Mouse (Mus musculus) bone marrow macrophage, adult 2 months (primary cell): ENCODE results near the gene Vwde. TPM values are rescaled to one million over a fixed set of nuclear protein-coding genes. Genes with fewer than 3 reads are reported as not detected.

Experiments
- H3K27ac ChIP-seq: 2 replicates; pipeline ENCODE4 v1.5.1; 2012; ENCODE audit warnings: low read depth, low read length; ENCODE audit not compliant: insufficient read depth
- H3K4me1 ChIP-seq: 2 replicates; pipeline ENCODE4 v1.6.1; 2012; ENCODE audit warnings: low read length; ENCODE audit not compliant: control insufficient read depth, insufficient read depth
- H3K4me3 ChIP-seq: 2 replicates; pipeline ENCODE4 v1.5.1; 2012; ENCODE audit warnings: mild to moderate bottlenecking, low read length, moderate library complexity; ENCODE audit not compliant: insufficient read depth
- CTCF ChIP-seq: IDR thresholded peaks from 2 replicates; pipeline ENCODE4 v1.5.1; 2012; ENCODE audit warnings: low read depth, mild to moderate bottlenecking, low read length, moderate library complexity
- POLR2A ChIP-seq: IDR thresholded peaks from 2 replicates; pipeline ENCODE4 v1.6.1; 2012; ENCODE audit warnings: mild to moderate bottlenecking, low read depth, low read length, borderline replicate concordance
- polyA plus RNA-seq: library from polyadenylated mRNA; stranded (reverse); fragments of >200 nt; gene quantifications from 2 replicates; pipeline ENCODE4 v1.2.4, GENCODE M21; 2012; ENCODE audit not compliant: missing spikeins, insufficient read depth, insufficient read length

Vwde gene
- polyA plus RNA-seq, 1 experiment = 0.11 TPM

DNA sequence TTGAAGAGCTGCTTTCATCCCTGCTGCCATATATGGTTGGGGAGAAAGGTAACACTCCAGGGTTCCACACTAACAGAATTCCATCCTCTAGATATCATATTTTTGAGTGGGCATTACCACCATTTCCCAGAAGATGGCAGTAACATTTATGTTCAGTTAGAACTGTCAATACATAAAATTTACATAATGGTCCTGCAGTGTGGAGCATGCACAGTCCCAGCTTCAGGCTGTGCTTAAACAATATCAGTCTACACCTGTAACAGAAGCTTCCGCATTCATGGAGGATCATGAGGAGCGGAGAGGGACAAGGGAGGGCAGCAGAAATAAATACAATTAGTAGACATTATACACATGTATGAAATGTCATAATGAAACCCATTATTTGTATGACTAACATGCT lies 65.3 kb downstream of the Vwde start:
- TF ChIP-seq CTCF (no peak), POLR2A (no peak)
- no peak overlapping the region for H3K4me3 ChIP-seq
- H3K27ac ChIP-seq = no peak overlapping the region
- no peaks in the 10 kb centered on the region for H3K4me1 ChIP-seq

DNA sequence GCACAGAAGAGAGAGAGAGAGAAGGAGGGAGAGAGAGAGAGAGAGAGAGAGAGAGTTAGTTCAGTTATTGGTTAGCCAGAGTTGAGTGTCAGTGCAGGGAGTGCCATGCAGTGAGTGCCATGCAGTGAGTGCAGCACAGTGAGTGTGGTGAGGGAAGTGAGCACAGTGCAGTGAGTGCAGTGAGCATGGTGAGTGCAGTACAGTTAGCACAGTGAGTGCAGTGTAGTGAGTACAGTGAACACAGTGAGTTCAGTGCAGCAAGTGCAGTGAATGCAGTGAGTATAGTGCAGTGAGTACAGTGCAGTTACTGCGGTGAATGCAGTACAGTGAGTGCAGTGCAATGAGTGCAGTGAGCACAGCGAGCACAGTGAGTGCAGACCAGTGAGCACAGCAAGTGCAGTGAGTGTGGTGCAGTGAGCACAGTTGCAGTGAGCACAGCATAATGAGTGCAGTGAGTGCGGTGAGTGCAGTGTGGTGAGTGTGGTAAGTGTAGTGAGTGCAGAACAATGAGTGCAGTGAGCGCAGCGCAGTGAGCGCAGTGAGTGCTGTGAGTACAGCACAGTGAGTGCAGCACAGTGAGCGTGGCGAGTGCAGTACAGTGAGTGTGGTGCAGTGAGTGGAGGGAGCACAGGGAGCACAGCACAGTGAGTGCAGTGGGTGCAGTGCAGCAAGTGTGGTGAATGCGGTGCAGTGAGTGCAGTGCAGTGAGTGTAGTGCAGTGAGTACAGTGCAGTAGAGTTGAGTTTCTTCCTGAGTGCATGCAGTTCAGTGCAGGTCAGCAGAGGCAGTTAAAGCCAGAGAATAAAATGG lies 70.7 kb downstream of the Vwde start:
- Histone ChIP-seq H3K4me3 (no peak overlapping the region), H3K27ac (no peak overlapping the region), H3K4me1 (no peaks in the 10 kb centered on the region)
- TF ChIP-seq CTCF (no peak), POLR2A (no peak)

DNA sequence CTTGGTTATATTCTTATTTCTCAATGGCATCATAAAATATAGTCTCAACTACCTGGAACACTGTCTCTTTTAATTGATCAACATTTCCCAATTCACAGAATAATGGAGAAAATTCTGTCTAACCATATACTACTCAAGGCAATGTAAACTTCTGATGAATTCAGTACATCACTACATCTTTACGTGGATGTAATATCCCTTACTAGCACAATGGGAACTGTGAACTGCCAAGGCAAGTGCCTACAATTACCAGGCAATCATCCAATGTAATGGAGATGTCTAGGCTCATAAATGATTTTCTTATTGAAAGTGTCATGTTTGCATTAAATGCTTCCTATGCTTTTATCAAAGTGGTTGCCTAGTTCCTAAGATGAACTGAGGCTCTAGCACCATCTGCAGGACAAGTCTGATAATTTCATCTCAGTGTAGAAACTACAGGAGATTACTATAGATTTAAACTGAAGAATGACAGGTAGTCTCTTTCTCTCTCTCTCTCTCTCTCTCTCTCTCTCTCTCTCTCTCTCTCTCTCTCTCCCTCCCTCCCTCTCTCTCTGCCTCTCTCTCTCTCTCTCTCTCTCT lies 72.6 kb downstream of the Vwde start:
- H3K4me1 ChIP-seq = no peaks in the 10 kb centered on the region
- TF ChIP-seq CTCF (no peak), POLR2A (no peak)
- H3K27ac ChIP-seq = no peak overlapping the region
- H3K4me3 ChIP-seq = no peak overlapping the region

DNA sequence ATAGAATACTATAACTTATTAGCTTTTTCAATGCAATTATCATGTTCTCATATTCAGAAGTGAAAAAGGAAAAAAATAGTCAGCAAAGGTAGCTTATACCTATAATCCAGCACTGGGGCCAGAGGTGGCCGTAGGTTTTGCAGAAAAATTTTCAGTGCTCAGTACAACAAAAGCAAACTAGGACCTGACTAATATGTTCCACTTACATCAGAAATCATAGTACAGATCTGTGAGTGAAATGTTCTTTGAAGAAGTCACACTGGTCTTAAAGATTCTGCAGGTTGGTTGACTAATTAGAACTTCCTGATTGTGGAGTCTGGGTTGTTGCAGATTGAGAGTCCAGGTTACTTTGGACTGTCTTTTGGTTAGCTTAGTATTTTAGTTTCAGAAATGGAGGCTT lies 87.5 kb downstream of the Vwde start:
- no peak overlapping the region for H3K27ac ChIP-seq
- TF ChIP-seq POLR2A (no peak), CTCF (no peak)
- H3K4me3 ChIP-seq = no peak overlapping the region
- no peaks in the 10 kb centered on the region for H3K4me1 ChIP-seq

DNA sequence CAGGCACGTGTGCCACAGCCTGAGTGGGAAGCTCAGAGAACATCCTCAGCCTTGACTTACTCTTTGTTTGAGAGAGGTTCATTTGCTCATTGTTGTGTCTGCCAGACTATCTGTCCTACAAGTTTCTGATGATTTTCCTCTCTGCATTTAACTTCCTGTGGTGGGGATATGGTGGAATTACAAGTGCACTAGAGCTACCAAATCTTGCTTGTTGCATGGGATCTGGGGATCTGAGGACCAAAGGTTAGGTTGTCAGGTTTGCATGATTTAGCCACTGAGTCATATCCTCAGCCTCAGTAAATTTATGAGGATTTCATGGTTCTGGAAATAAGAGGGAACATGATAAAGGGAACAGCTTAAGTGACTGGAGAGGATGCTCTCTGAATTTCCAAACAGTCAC lies 116.1 kb downstream of the Vwde start:
- H3K27ac ChIP-seq = no peak overlapping the region
- TF ChIP-seq POLR2A = no peak
- no peak for TF ChIP-seq CTCF
- no peaks in the 10 kb centered on the region for H3K4me1 ChIP-seq
- H3K4me3 ChIP-seq = no peak overlapping the region

Other genes starting within 250 kb of the Vwde start
- 46.4 and 66.1 TPM in 2 replicates for gene Tmem106b, start 155.2 kb downstream of the Vwde start, polyA plus RNA-seq